Mouse (Mus musculus): ENCODE measurements at regions not wholly inside any gene's neighbourhood (a gene's known extent, or its start where the extent isn't known, plus 50 kb on each side); places are given as distances from the start of the nearest gene placed in this dataset.

GRCm38 (mm10) chr11:113187407-113187806, 405.4 kb downstream of the Sox9 start:
- no peak for DNase-seq

GRCm38 (mm10) chr11:113188263-113188920, 406.4 kb downstream of the Sox9 start:
- no peak for DNase-seq

DNA sequence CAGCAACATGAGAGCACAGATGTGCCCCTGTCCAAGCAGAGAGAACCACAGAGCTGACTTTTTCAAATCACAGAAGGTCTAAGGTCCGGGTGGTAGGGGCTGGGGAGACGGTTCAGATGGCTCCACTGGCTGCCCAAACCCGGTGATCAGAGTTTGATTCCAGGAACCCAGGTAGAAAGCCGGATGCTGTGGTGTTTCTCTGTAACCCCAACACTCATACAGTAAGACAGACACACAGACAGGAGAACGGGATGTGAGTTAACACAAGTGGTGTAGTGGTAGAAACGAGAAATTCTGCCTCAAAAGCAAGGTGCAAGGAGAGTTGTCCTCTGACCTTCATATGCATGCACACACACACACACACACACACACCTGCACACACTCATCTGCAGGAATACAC, 408.0 kb downstream of the Sox9 start:
- no peak for DNase-seq

DNA sequence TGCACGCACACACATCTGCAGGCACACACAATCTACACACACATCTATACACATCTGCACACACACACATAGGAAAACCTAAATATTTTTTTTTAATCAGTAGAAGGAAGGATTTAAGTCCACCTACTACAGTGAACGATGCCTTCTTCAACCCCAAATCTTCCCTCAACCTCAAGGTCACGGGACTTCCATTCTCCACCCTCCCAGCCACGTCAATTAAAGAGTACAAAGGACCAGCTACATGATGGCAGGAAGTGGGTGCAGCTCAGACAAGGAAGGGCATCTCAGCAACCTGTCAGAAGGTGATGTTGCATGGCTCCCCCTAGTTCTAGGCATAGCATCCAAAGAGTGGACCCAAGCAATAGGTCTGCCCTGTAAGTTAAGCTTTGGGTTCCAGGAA, 408.5 kb downstream of the Sox9 start:
- no peak for DNase-seq

DNA sequence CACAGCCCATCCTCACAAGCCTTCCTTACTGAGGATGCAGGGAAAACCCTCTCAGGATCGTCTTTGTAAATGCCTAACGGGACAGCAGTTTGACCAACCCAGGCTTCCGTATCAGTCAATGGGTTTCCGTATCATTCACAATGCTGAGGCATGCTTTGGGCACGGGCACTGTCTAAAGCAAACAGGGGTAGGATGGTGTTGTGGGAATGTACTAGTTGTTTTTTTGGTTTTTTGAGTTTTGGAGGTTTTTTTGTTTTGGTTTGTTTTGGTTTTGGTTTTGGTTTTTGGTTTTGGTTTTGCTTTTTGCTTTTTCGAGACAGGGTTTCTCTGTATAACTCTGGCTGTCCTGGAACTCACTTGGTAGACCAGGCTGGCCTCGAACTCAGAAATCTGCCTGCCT, 409.0 kb downstream of the Sox9 start:
- DNase-seq = no peak

DNA sequence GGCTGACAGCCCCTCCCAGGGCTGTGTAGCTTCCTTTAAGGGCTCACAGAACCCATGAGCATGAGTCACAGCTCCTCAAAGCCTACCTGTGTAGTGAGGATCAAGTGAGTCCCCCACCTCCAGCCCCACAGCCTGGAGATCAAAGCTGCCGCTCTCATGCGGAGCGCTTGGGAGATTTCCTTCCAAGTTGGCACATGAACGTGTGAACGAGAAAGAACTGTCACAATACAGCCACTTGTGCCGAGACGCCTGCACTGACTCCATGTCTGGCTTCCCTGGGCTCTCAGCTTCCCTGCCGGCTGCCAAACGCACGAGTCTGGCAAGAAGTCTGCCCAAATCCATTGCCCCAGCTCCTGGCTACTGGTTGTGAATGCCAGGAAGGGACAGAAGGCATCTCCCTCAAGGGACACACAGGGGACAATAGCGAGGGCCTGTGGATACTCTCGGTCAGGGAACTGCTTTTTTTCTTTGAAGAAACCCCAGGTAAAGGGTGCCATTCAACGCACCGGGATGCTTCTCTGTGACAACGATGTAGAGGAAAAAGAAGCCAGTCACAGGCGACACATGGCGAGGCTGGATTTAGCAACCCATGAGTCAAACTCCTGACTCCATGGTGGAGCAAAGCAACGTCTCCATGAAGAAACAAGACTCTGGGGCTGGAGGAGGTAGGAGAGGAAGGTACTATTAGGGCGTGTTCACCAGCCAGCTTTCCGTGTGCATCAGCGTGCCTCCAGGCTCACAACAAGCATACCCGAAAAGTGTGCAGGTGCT, 410.2 kb downstream of the Sox9 start:
- DNase-seq = no peak

GRCm38 (mm10) chr11:113194144-113194827, 412.3 kb downstream of the Sox9 start:
- DNase-seq = no peak
